In the genomic region with DNA sequence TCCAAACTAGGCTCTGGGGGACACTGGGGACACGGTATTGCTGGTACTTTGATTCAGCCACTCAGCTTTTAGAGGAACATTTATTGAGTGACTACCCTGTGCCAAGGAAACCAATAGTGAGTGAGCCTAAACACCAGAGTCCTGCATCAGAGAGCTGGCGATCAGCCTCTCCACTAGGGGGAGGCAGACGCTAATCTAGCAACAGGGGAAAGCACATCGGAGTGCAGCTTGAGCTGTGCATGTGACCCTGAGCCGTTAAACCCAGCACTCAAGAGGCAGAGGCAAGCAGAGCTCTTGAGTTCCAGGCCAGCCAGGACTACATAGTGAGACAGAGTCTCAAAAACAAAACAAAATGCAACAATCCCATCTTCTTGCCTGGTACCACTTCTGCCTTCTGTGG, we compare ENCODE assay signal across 9 mouse cellular contexts. TPM values are rescaled to one million over a fixed set of nuclear protein-coding genes. Genes with fewer than 3 reads are reported as not detected.
DNase-seq lines count a peak whose midpoint lies in the region; ATAC-seq and TF ChIP-seq lines count a peak whose summit lies in the region.
"Had no signal": no experiment of that assay in that cellular context is flagged by ENCODE, and none has a peak within 500 bp of the region (broad histone marks: within the 10 kb centered on the region; RNA-seq: fewer than 3 reads in every experiment).

No protein-coding gene starts in this region.

- no peak overlapping the region for H3K4me3 ChIP-seq in liver, embryonic 12.5 days
- no peak overlapping the region for H3K4me3 ChIP-seq in MEL (ENCODE audit: control insufficient read depth in 1 of 2, insufficient read depth in 1 of 2, low read depth in 2 of 2, low read length in 2 of 2)
- H3K4me3 ChIP-seq in heart, postnatal 0 days (ENCODE audit: low read depth, low read length): no peak overlapping the region
- H3K4me3 ChIP-seq: heart, embryonic 13.5 days; myocyte had no signal

- TF ChIP-seq RAD21 in MEL (IDR thresholded peaks at IDR 0.05; ENCODE audit: low read depth, low read length): peak; percentile 68

- TF ChIP-seq EP300 in MEL (IDR thresholded peaks at IDR 0.05; ENCODE audit: low read depth in 1 of 2, low read length in 2 of 2): no peak
- no peak for TF ChIP-seq EP300 in heart, postnatal 0 days (IDR thresholded peaks at IDR 0.05; ENCODE audit: low read depth)

- intact Hi-C loops in left cerebral cortex, postnatal 36 days (cut with DNase I): no loop called here

- H3K79me2 ChIP-seq in MEL (ENCODE audit: control insufficient read depth, insufficient read depth, low read length, poor library complexity): no peaks in the 10 kb centered on the region

- H3K27ac ChIP-seq in liver, embryonic 12.5 days: no peak overlapping the region
- no peak overlapping the region for H3K27ac ChIP-seq in MEL (ENCODE audit: control insufficient read depth, low read depth, low read length)
- no peak overlapping the region for H3K27ac ChIP-seq in heart, postnatal 0 days (ENCODE audit: low read depth)
- H3K27ac ChIP-seq: heart, embryonic 13.5 days had no signal

- H3K4me1 ChIP-seq in liver, embryonic 12.5 days: no peaks in the 10 kb centered on the region
- no peaks in the 10 kb centered on the region for H3K4me1 ChIP-seq in MEL (ENCODE audit: control insufficient read depth in 1 of 2, insufficient read depth in 2 of 2, low read length in 2 of 2)
- no peaks in the 10 kb centered on the region for H3K4me1 ChIP-seq in heart, postnatal 0 days (ENCODE audit: control insufficient read depth, insufficient read depth)

- no peak overlapping the region for H3K9ac ChIP-seq in liver, embryonic 12.5 days
- no peak overlapping the region for H3K9ac ChIP-seq in MEL (ENCODE audit: control insufficient read depth, low read depth, low read length, poor library complexity, severe bottlenecking)
- H3K9ac ChIP-seq in heart, postnatal 0 days (replicated peaks; ENCODE audit: low read depth, low read length): no peak overlapping the region

- DNase-seq in liver (peak; percentile 48), MEL (ENCODE audit: low read depth, low spot score) (peak; percentile 60)
- peak; percentile 78 to 84 for DNase-seq in adrenal gland, postnatal 36 days
- DNase-seq in heart, postnatal 0 days (ENCODE audit: low spot score): no peak
- peak; percentile 27 to 48 for DNase-seq in left cerebral cortex, postnatal 36 days (ENCODE audit: low spot score in 2 of 2)
- DNase-seq in right cerebral cortex, adult 2 months (ENCODE audit: low spot score in 2 of 2): peak; percentile 67 to 68

- peaks cover 16% of the 10 kb centered on the region for H3K36me3 ChIP-seq in liver, embryonic 12.5 days
- no peaks in the 10 kb centered on the region for H3K36me3 ChIP-seq in MEL (ENCODE audit: control insufficient read depth in 1 of 2, insufficient read depth in 2 of 2, low read length in 2 of 2)
- H3K36me3 ChIP-seq in heart, postnatal 0 days (replicated peaks; ENCODE audit: control insufficient read depth, insufficient read depth, low read length): 0 out of 2 replicates have a peak, but pooled peaks cover 17% of the 10 kb centered on the region

- no peak for TF ChIP-seq POLR2A in MEL (IDR thresholded peaks at IDR 0.05; ENCODE audit: control insufficient read depth in 1 of 2, insufficient read depth in 1 of 2, low read depth in 1 of 2, low read length in 2 of 2, poor library complexity in 1 of 2)

- H3K9me3 ChIP-seq in liver, embryonic 12.5 days (replicated peaks): no peaks in the 10 kb centered on the region
- H3K9me3 ChIP-seq in MEL (replicated peaks; ENCODE audit: insufficient read depth, low read length): no peaks in the 10 kb centered on the region
- no peaks in the 10 kb centered on the region for H3K9me3 ChIP-seq in heart, postnatal 0 days (replicated peaks; ENCODE audit: control insufficient read depth, low read length)
- H3K9me3 ChIP-seq: heart, embryonic 13.5 days had no signal

- peak; percentile 75 to 82 (median 76) for TF ChIP-seq CTCF in MEL (IDR thresholded peaks at IDR 0.05 in 2 of 3, conservative IDR thresholded peaks at IDR 0.05 in 1 of 3; ENCODE audit: control insufficient read depth in 1 of 3, insufficient read depth in 1 of 3, low read depth in 2 of 3, low read length in 3 of 3, poor library complexity in 1 of 3, severe bottlenecking in 1 of 3)
- TF ChIP-seq CTCF in heart, postnatal 0 days (IDR thresholded peaks at IDR 0.05; ENCODE audit: low read depth): peak; percentile 71

- WGBS in liver, embryonic 12.5 days (ENCODE audit: insufficient replicate concordance): 16% methylated on average over 5 of the region's 5 CpGs
- WGBS in heart, postnatal 0 days: 17% methylated on average over 5 of the region's 5 CpGs

- H3K4me2 ChIP-seq in liver, embryonic 12.5 days: no peak overlapping the region
- H3K4me2 ChIP-seq in heart, postnatal 0 days (ENCODE audit: low read depth, low read length): no peak overlapping the region

- ATAC-seq in liver, embryonic 12.5 days: no peak
- ATAC-seq in heart, postnatal 0 days (ENCODE audit: insufficient read depth, low read depth): peak; percentile 15; the same call in 1 of the 2 replicates

- H3K27me3 ChIP-seq in liver, embryonic 12.5 days (replicated peaks): peaks cover 6% of the 10 kb centered on the region; the same call in 1 of the 2 replicates
- peaks cover 0 to 1% of the 10 kb centered on the region in 2 experiments; a peak in 1 of 4 replicates for H3K27me3 ChIP-seq in MEL (ENCODE audit: control insufficient read depth in 1 of 2, insufficient read depth in 2 of 2, low read length in 2 of 2)
- H3K27me3 ChIP-seq in heart, postnatal 0 days (ENCODE audit: control insufficient read depth, insufficient read depth, low read length): peaks cover 8% of the 10 kb centered on the region; the same call in 1 of the 2 replicates

TF ChIP-seq in MEL, 35 proteins besides CTCF, POLR2A, EP300 and RAD21:
- TF ChIP-seq SMC3 (IDR thresholded peaks at IDR 0.05; ENCODE audit: low read depth, low read length): peak; percentile 51
- TF ChIP-seq TAL1 (IDR thresholded peaks at IDR 0.05; ENCODE audit: low read length): no peak
- peak; percentile 60 for TF ChIP-seq USF1 (IDR thresholded peaks at IDR 0.05; ENCODE audit: low read depth, low read length)
- TF ChIP-seq GATA1 (IDR thresholded peaks at IDR 0.05; ENCODE audit: low read depth, low read length): no peak

RNA-seq across cellular contexts. Expression of a gene that starts 0.6 kb away (rescaled TPM):
- polyA plus RNA-seq in liver, embryonic 12.5 days (2016; fragmentation: Nextera tagmentation; extraction: Ambion mirVana): 0.13 and 0.29 TPM in 2 replicates
- 0.04 TPM in 1 of 2 replicates, not detected in the other for total RNA-seq in MEL (2012; rRNA removed)
- polyA plus RNA-seq in MEL (2012; ENCODE audit: insufficient read depth in 1 of 2, insufficient read length in 2 of 2, low read depth in 1 of 2, low replicate concordance in 2 of 2, missing spikeins in 1 of 2): not detected
- total RNA-seq in adrenal gland, postnatal 36 days (2021): under 1 TPM; 0.66 to 0.72 TPM
- 0.54 and 1.5 TPM in 2 replicates for total RNA-seq in heart, postnatal 0 days (2014; rRNA removed; ENCODE audit: low replicate concordance)
- 0.12 and 0.38 TPM in 2 replicates for polyA plus RNA-seq in heart, postnatal 0 days (2015; fragmentation: Nextera tagmentation; extraction: Ambion mirVana)
- under 1 TPM in 1 of 2 experiments, not detected in 1; 0.49 TPM for total RNA-seq in left cerebral cortex, postnatal 36 days (2021)
- polyA plus RNA-seq: heart, embryonic 13.5 days had no signal

RNA-seq across cellular contexts. Expression of a gene that starts 45.9 kb away (rescaled TPM):
- polyA plus RNA-seq in liver, embryonic 12.5 days (2016; fragmentation: Nextera tagmentation; extraction: Ambion mirVana): 0.31 and 0.59 TPM in 2 replicates
- not detected in 2 replicates for total RNA-seq in MEL (2012; rRNA removed)
- polyA plus RNA-seq in MEL (2012; ENCODE audit: insufficient read depth in 1 of 2, insufficient read length in 2 of 2, low read depth in 1 of 2, low replicate concordance in 2 of 2, missing spikeins in 1 of 2): not detected
- total RNA-seq in adrenal gland, postnatal 36 days (2021): 1 to 10 TPM; 3.8 to 6.8 TPM
- 0.11 and 0.62 TPM in 2 replicates for total RNA-seq in heart, postnatal 0 days (2014; rRNA removed; ENCODE audit: low replicate concordance)
- polyA plus RNA-seq in heart, postnatal 0 days (2015; fragmentation: Nextera tagmentation; extraction: Ambion mirVana): 0.15 and 0.16 TPM in 2 replicates
- total RNA-seq in left cerebral cortex, postnatal 36 days (2021): under 1 TPM; 0.35 to 0.95 TPM
- polyA plus RNA-seq: myocyte had no signal

RNA-seq across cellular contexts. Expression of a gene that starts 47.7 kb away (rescaled TPM):
- polyA plus RNA-seq in liver, embryonic 12.5 days (2016; fragmentation: Nextera tagmentation; extraction: Ambion mirVana): 0.05 TPM in 1 of 2 replicates, not detected in the other
- total RNA-seq in MEL (2012; rRNA removed): 0.62 and 0.77 TPM in 2 replicates
- polyA plus RNA-seq in MEL (2012; ENCODE audit: insufficient read depth in 1 of 2, insufficient read length in 2 of 2, low read depth in 1 of 2, low replicate concordance in 2 of 2, missing spikeins in 1 of 2): 1 to 10 TPM in 1 of 2 experiments, not detected in 1; 3.7 TPM
- total RNA-seq in adrenal gland, postnatal 36 days (2021): under 1 TPM; 0.56 to 0.86 TPM
- total RNA-seq in heart, postnatal 0 days (2014; rRNA removed; ENCODE audit: low replicate concordance): not detected in 2 replicates
- not detected in 2 replicates for polyA plus RNA-seq in heart, postnatal 0 days (2015; fragmentation: Nextera tagmentation; extraction: Ambion mirVana)
- total RNA-seq in left cerebral cortex, postnatal 36 days (2021): under 1 TPM; 0.39 to 0.77 TPM
- polyA plus RNA-seq: myocyte had no signal
